Mouse (Mus musculus): ENCODE results near the gene H2-Eb1. TPM values are rescaled to one million over a fixed set of nuclear protein-coding genes. Genes with fewer than 3 reads are reported as not detected.
"Not testable (repeated sequence)": the region's sequence is repeated elsewhere in the genome, so short reads cannot be mapped to it uniquely, and the experiment has no call there.

H2-Eb1 gene
- polyA plus RNA-seq, 1 experiment from 2014 or later, result 6.9 TPM

- 75% methylated on average over 4 of the region's 4 CpGs for WGBS
Measured at GRCm38 (mm10) chr17:34308161-34308560, 2.5 kb downstream of the H2-Eb1 start.

GRCm38 (mm10) chr17:34309225-34309624, 3.6 kb downstream of the H2-Eb1 start:
- WGBS, result 30% methylated on average over 10 of the region's 10 CpGs
- H3K4me2 ChIP-seq (replicated peaks), result peak overlapping the region; percentile 78
- 0 out of 2 replicates have a peak, but pooled peaks cover 2% of the 10 kb centered on the region for H3K4me1 ChIP-seq (replicated peaks)
- H3K4me3 ChIP-seq (replicated peaks), result peak overlapping the region; percentile 54
- H3K9me3 ChIP-seq, result no peaks in the 10 kb centered on the region
- H3K36me3 ChIP-seq, result no peaks in the 10 kb centered on the region
- ATAC-seq, result peak; percentile 56
- H3K9ac ChIP-seq, result peak overlapping the region; percentile 55
- H3K27ac ChIP-seq, result no peak overlapping the region
- H3K27me3 ChIP-seq (replicated peaks), result no peaks in the 10 kb centered on the region

More at GRCm38 (mm10) chr17:34308161-34308560, 2.5 kb downstream of the H2-Eb1 start:
- no peak for ATAC-seq
- H3K36me3 ChIP-seq, result no peaks in the 10 kb centered on the region
- no peak overlapping the region for H3K9ac ChIP-seq
- no peak overlapping the region for H3K4me2 ChIP-seq (replicated peaks)
- no peaks in the 10 kb centered on the region for H3K27me3 ChIP-seq (replicated peaks)
- no peak overlapping the region for H3K27ac ChIP-seq
- no peaks in the 10 kb centered on the region for H3K9me3 ChIP-seq
- H3K4me1 ChIP-seq (replicated peaks), result 0 out of 2 replicates have a peak, but pooled peaks cover 2% of the 10 kb centered on the region
- no peak overlapping the region for H3K4me3 ChIP-seq (replicated peaks)

DNA sequence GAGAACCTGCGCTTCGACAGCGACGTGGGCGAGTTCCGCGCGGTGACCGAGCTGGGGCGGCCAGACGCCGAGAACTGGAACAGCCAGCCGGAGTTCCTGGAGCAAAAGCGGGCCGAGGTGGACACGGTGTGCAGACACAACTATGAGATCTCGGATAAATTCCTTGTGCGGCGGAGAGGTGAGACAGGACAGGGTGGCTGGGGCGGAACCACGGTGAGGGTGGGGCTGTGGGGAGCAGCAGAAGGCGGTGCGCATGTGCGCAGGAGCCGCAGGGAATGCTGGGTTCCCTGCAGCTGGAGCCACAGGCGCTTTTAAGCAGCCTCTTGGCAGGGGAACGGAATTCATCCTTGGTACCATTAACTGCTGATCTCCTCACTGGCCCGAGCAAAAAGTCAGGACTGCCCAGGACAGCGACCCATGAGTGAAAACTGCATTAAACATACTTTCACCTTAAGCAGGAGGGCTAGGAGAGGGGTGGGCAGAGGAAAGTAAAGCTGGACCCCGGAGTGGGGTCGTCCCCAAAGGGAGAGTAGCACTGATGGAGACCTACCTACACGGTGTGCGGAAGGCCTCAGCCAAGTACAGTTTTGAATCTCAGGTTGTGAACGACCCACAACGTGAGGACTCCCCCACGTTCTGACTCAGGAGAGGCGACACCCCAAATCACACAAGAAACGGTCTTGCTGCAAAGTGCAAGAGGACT, 4.2 kb downstream of the H2-Eb1 start:
- Histone ChIP-seq H3K27ac (no peak overlapping the region), H3K4me2 (replicated peaks) (peak overlapping the region; percentile 78), H3K4me1 (replicated peaks) (0 out of 2 replicates have a peak, but pooled peaks cover 2% of the 10 kb centered on the region), H3K27me3 (replicated peaks) (no peaks in the 10 kb centered on the region), H3K36me3 (no peaks in the 10 kb centered on the region), H3K9ac (peak overlapping the region; percentile 55), H3K4me3 (replicated peaks) (peak overlapping the region; percentile 54), H3K9me3 (no peaks in the 10 kb centered on the region)
- ATAC-seq, result peak; percentile 89
- 24% methylated on average over 38 of the region's 38 CpGs for WGBS

GRCm38 (mm10) chr17:34310526-34310925, 4.9 kb downstream of the H2-Eb1 start:
- H3K27me3 ChIP-seq (replicated peaks); H3K4me3 ChIP-seq (replicated peaks); H3K9me3 ChIP-seq; H3K9ac ChIP-seq; H3K36me3 ChIP-seq; H3K27ac ChIP-seq; H3K4me2 ChIP-seq (replicated peaks); H3K4me1 ChIP-seq (replicated peaks); ATAC-seq: not testable (repeated sequence)
- 78% methylated on average over 3 of the region's 3 CpGs for WGBS

DNA sequence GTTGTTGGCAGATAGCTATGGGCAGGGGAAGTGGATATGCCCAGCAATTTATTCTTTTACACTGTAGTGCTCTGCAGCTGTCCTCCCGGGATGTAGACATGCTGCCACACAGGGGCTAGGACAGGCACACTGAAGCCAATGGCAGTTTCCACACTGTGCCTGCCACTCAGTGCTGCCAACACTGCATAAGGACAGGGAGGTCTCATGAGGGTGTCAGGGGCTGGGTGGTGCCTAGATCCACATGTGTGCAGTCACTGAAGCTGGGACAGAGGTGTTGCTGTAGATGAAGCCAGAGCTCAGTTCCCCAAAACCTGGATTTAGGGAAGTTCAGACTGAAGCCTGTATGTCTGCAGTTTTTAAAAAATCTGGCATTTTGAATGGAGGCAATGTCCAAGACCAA, 6.5 kb downstream of the H2-Eb1 start:
- H3K27me3 ChIP-seq (replicated peaks), result no peaks in the 10 kb centered on the region
- 85% methylated on average over 1 of the region's 1 CpGs for WGBS

GRCm38 (mm10) chr17:34313393-34313792, 7.7 kb downstream of the H2-Eb1 start:
- no peak for ATAC-seq
- H3K4me3 ChIP-seq (replicated peaks), result no peak overlapping the region
- 37% methylated on average over 3 of the region's 3 CpGs for WGBS
- H3K9ac ChIP-seq, result no peak overlapping the region
- no peaks in the 10 kb centered on the region for H3K9me3 ChIP-seq
- H3K4me1 ChIP-seq (replicated peaks), result 0 out of 2 replicates have a peak, but pooled peaks cover 2% of the 10 kb centered on the region
- H3K27me3 ChIP-seq (replicated peaks), result no peaks in the 10 kb centered on the region
- H3K4me2 ChIP-seq (replicated peaks), result no peak overlapping the region
- no peaks in the 10 kb centered on the region for H3K36me3 ChIP-seq
- no peak overlapping the region for H3K27ac ChIP-seq

More for the DNA sequence above, 6.5 kb downstream of the H2-Eb1 start:
- ATAC-seq, result no peak
- Histone ChIP-seq H3K9ac (no peak overlapping the region), H3K9me3 (no peaks in the 10 kb centered on the region), H3K4me1 (replicated peaks) (0 out of 2 replicates have a peak, but pooled peaks cover 2% of the 10 kb centered on the region), H3K36me3 (no peaks in the 10 kb centered on the region), H3K27ac (no peak overlapping the region), H3K4me2 (replicated peaks) (no peak overlapping the region), H3K4me3 (replicated peaks) (no peak overlapping the region)

- WGBS, result 64% methylated on average over 9 of the region's 9 CpGs
- H3K4me2 ChIP-seq (replicated peaks), result no peak overlapping the region
- no peaks in the 10 kb centered on the region for H3K36me3 ChIP-seq
- H3K4me3 ChIP-seq (replicated peaks), result no peak overlapping the region
- no peak overlapping the region for H3K9ac ChIP-seq
- 0 out of 2 replicates have a peak, but pooled peaks cover under 1% of the 10 kb centered on the region for H3K4me1 ChIP-seq (replicated peaks)
- no peak overlapping the region for H3K27ac ChIP-seq
- H3K9me3 ChIP-seq, result no peaks in the 10 kb centered on the region
- no peaks in the 10 kb centered on the region for H3K27me3 ChIP-seq (replicated peaks)
- no peak for ATAC-seq
Measured at GRCm38 (mm10) chr17:34314286-34314685, 8.6 kb downstream of the H2-Eb1 start.

DNA sequence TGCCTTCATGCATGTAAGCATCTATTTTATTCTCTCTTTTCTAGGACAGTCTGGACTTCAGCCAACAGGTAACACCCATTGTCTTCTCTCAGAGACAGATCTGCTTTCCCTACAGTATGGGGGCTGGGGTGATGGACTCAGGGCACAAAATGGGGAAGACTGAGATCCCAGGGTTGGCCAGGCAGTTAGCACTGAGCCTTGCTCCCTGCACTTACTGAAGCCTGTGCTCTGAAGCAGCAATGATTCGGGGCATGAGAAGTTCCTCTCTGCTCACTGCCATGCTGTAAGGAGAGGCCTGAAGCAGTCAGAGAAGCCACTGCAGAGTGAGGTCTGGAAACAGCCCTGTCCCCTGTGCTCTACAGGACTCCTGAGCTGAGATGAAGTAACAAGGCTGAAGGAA, 9.8 kb downstream of the H2-Eb1 start:
- no peak overlapping the region for H3K4me2 ChIP-seq (replicated peaks)

DNA sequence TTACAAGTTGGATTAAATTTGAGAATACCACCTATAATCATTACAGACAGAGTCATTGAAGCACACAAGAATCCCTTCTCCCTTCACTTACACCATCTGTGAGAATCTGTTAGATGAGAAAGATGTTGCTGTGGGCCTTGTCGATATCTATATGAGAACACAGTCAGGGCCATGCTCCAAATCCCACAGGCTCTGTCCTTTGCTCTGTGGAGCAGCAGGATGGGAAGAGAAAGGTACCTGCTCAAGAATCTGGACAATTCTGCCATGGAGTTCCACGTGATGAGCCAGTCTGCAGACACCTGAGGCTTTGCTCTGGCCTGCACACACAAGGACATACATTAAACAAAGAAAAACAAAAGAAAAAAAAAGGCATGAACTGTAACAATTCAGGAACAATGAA, 11.0 kb downstream of the H2-Eb1 start:
- H3K27me3 ChIP-seq (replicated peaks), result no peaks in the 10 kb centered on the region
- H3K36me3 ChIP-seq, result no peaks in the 10 kb centered on the region
- no peak overlapping the region for H3K4me2 ChIP-seq (replicated peaks)
- H3K4me1 ChIP-seq (replicated peaks), result no peaks in the 10 kb centered on the region
- H3K9ac ChIP-seq, result no peak overlapping the region
- 74% methylated on average over 2 of the region's 2 CpGs for WGBS
- no peak for ATAC-seq
- no peaks in the 10 kb centered on the region for H3K9me3 ChIP-seq
- no peak overlapping the region for H3K4me3 ChIP-seq (replicated peaks)
- no peak overlapping the region for H3K27ac ChIP-seq

More for the DNA sequence above, 9.8 kb downstream of the H2-Eb1 start:
- Histone ChIP-seq H3K27ac (no peak overlapping the region), H3K36me3 (no peaks in the 10 kb centered on the region), H3K27me3 (replicated peaks) (no peaks in the 10 kb centered on the region), H3K4me3 (replicated peaks) (no peak overlapping the region), H3K9ac (no peak overlapping the region), H3K9me3 (no peaks in the 10 kb centered on the region), H3K4me1 (replicated peaks) (no peaks in the 10 kb centered on the region)
- ATAC-seq, result no peak
- WGBS, result 78% methylated on average over 1 of the region's 1 CpGs

- 21% methylated on average over 2 of the region's 2 CpGs for WGBS
- ATAC-seq, result no peak
- Histone ChIP-seq H3K4me3 (replicated peaks) (no peak overlapping the region), H3K4me2 (replicated peaks) (no peak overlapping the region), H3K9me3 (no peaks in the 10 kb centered on the region), H3K9ac (no peak overlapping the region), H3K4me1 (replicated peaks) (no peaks in the 10 kb centered on the region), H3K27me3 (replicated peaks) (no peaks in the 10 kb centered on the region), H3K36me3 (no peaks in the 10 kb centered on the region), H3K27ac (no peak overlapping the region)
Measured at GRCm38 (mm10) chr17:34317275-34317674, 11.6 kb downstream of the H2-Eb1 start.

DNA sequence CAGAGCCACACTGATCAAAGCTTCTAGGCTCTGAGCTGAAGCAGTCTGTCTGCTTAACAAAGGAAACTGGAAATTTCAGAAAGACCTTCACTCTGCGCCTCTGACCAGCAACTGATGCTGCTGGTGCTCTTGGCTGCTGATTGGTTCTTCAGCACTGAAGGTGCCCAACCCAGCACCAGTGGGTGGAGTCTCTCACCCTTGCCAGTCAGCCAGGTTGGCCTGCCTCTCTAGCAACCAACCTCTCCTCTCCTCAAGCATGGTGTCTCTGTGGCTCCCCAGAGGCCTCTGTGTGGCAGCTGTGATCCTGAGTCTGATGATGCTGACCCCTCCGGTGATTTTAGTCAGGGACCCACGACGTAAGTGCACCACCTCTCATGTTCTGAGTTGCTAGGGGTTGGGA, 19.8 kb downstream of the H2-Eb1 start, which contains the start of gene H2-Eb2:
Gene H2-Eb2, plus strand, starts transcription at position 230 of the 400 bp plus-strand sequence.
- ATAC-seq, result no peak
- no peaks in the 10 kb centered on the region for H3K9me3 ChIP-seq
- H3K4me3 ChIP-seq (replicated peaks), result no peak within 1 kb of the TSS
- no peaks in the 10 kb centered on the region for H3K36me3 ChIP-seq
- H3K9ac ChIP-seq, result no peak within 1 kb of the TSS
- no peak within 1 kb of the TSS for H3K4me2 ChIP-seq (replicated peaks)
- H3K27me3 ChIP-seq (replicated peaks), result no peaks in the 10 kb centered on the region
- WGBS, result 55% methylated on average over 4 of the region's 4 CpGs
- no peaks in the 10 kb centered on the region for H3K4me1 ChIP-seq (replicated peaks)
- no peak within 1 kb of the TSS for H3K27ac ChIP-seq

DNA sequence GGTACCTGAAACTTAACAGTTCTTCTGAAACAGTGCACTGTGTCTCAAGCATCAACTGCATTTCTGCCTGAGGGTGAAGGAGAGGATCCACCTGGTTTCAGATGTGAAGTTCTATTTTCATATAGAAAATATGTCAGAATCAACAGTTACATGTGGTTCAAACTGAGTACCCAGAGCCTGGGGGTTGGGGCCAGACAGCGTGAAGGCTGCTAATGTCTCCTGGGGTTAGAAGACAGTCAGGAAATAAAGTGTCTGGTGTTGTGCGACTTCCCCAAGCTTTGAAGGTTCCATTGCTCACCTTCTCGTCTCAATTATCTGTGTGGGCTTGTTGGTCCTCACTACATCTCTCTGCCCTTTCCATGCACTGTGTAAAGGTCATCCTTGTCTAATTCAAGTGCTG, 20.7 kb downstream of the H2-Eb1 start:
- H3K4me3 ChIP-seq (replicated peaks), result no peak overlapping the region
- H3K4me1 ChIP-seq (replicated peaks), result no peaks in the 10 kb centered on the region
- no peak overlapping the region for H3K9ac ChIP-seq
- ATAC-seq, result no peak
- no peaks in the 10 kb centered on the region for H3K36me3 ChIP-seq
- H3K9me3 ChIP-seq, result no peaks in the 10 kb centered on the region
- no peaks in the 10 kb centered on the region for H3K27me3 ChIP-seq (replicated peaks)
- no peak overlapping the region for H3K27ac ChIP-seq
- H3K4me2 ChIP-seq (replicated peaks), result no peak overlapping the region
- 79% methylated on average over 3 of the region's 3 CpGs for WGBS

GRCm38 (mm10) chr17:34329807-34330206, 24.1 kb downstream of the H2-Eb1 start:
- Histone ChIP-seq H3K4me3 (replicated peaks) (no peak overlapping the region), H3K27me3 (replicated peaks) (no peaks in the 10 kb centered on the region), H3K4me1 (replicated peaks) (no peaks in the 10 kb centered on the region), H3K4me2 (replicated peaks) (no peak overlapping the region), H3K9ac (no peak overlapping the region), H3K9me3 (no peaks in the 10 kb centered on the region), H3K36me3 (no peaks in the 10 kb centered on the region), H3K27ac (no peak overlapping the region)
- ATAC-seq, result no peak
- WGBS, result 68% methylated on average over 2 of the region's 2 CpGs

Measured in intestine, embryonic 15.5 days (tissue).